Mouse (Mus musculus): Measurements from ENCODE around the gene Erbin. TPM values are rescaled to one million over a fixed set of nuclear protein-coding genes. Genes with fewer than 3 reads are reported as not detected.

Gene Erbin
- polyA plus RNA-seq, 1 experiment = 6.2 TPM

- TF ChIP-seq POLR2A (IDR thresholded peaks at IDR 0.05; ENCODE audit: low read depth, low read length) (no peak), CTCF (IDR thresholded peaks at IDR 0.05; ENCODE audit: extremely low read depth, insufficient read depth, insufficient read length, insufficient replicate concordance) (no peak)
- Histone ChIP-seq H3K27me3 (ENCODE audit: control insufficient read depth, insufficient read depth, low read length) (no peaks in the 10 kb centered on the region), H3K27ac (ENCODE audit: insufficient read depth, low read length) (no peak overlapping the region), H3K36me3 (ENCODE audit: control insufficient read depth, insufficient read depth, low read length) (no peaks in the 10 kb centered on the region), H3K4me1 (ENCODE audit: control insufficient read depth, insufficient read depth, insufficient read length) (no peaks in the 10 kb centered on the region), H3K4me3 (ENCODE audit: extremely low read depth, insufficient read depth, insufficient read length) (no peak overlapping the region)
- DNase-seq (ENCODE audit: low read depth in 1 of 2, low spot score in 2 of 2) = no peak
- 74% methylated on average over 9 of the region's 9 CpGs for WGBS
These were observed 38.4 kb upstream of the Erbin start for GRCm38 (mm10) chr13:103958607-103959123.

GRCm38 (mm10) chr13:103957175-103957940, 37.0 kb upstream of the Erbin start:
- TF ChIP-seq CTCF (IDR thresholded peaks at IDR 0.05; ENCODE audit: extremely low read depth, insufficient read depth, insufficient read length, insufficient replicate concordance) (no peak), POLR2A (IDR thresholded peaks at IDR 0.05; ENCODE audit: low read depth, low read length) (no peak)
- no peak overlapping the region for H3K27ac ChIP-seq (ENCODE audit: insufficient read depth, low read length)
- H3K27me3 ChIP-seq (ENCODE audit: control insufficient read depth, insufficient read depth, low read length) = no peaks in the 10 kb centered on the region
- WGBS = 53% methylated on average over 8 of the region's 8 CpGs
- no peaks in the 10 kb centered on the region for H3K4me1 ChIP-seq (ENCODE audit: control insufficient read depth, insufficient read depth, insufficient read length)
- no peaks in the 10 kb centered on the region for H3K36me3 ChIP-seq (ENCODE audit: control insufficient read depth, insufficient read depth, low read length)
- no peak for DNase-seq (ENCODE audit: low read depth in 1 of 2, low spot score in 2 of 2)
- no peak overlapping the region for H3K4me3 ChIP-seq (ENCODE audit: extremely low read depth, insufficient read depth, insufficient read length)

- H3K36me3 ChIP-seq (ENCODE audit: control insufficient read depth, insufficient read depth, low read length) = no peaks in the 10 kb centered on the region
- DNase-seq (ENCODE audit: low read depth in 1 of 2, low spot score in 2 of 2) = no peak
- H3K4me1 ChIP-seq (ENCODE audit: control insufficient read depth, insufficient read depth, insufficient read length) = no peaks in the 10 kb centered on the region
- WGBS = 22% methylated on average over 2 of the region's 2 CpGs
- no peak for TF ChIP-seq CTCF (IDR thresholded peaks at IDR 0.05; ENCODE audit: extremely low read depth, insufficient read depth, insufficient read length, insufficient replicate concordance)
- TF ChIP-seq POLR2A (IDR thresholded peaks at IDR 0.05; ENCODE audit: low read depth, low read length) = no peak
- H3K27ac ChIP-seq (ENCODE audit: insufficient read depth, low read length) = no peak overlapping the region
- no peak overlapping the region for H3K4me3 ChIP-seq (ENCODE audit: extremely low read depth, insufficient read depth, insufficient read length)
- no peaks in the 10 kb centered on the region for H3K27me3 ChIP-seq (ENCODE audit: control insufficient read depth, insufficient read depth, low read length)
These were observed 35.3 kb upstream of the Erbin start for GRCm38 (mm10) chr13:103955652-103956051.

GRCm38 (mm10) chr13:103951393-103951792, 31.1 kb upstream of the Erbin start:
- DNase-seq (ENCODE audit: low read depth in 1 of 2, low spot score in 2 of 2) = no peak
- no peak overlapping the region for H3K4me3 ChIP-seq (ENCODE audit: extremely low read depth, insufficient read depth, insufficient read length)
- H3K27me3 ChIP-seq (ENCODE audit: control insufficient read depth, insufficient read depth, low read length) = no peaks in the 10 kb centered on the region
- whole genome bisulfite sequencing = 92% methylated on average over 7 of the region's 7 CpGs
- H3K27ac ChIP-seq (ENCODE audit: insufficient read depth, low read length) = no peak overlapping the region
- no peaks in the 10 kb centered on the region for H3K4me1 ChIP-seq (ENCODE audit: control insufficient read depth, insufficient read depth, insufficient read length)
- no peaks in the 10 kb centered on the region for H3K36me3 ChIP-seq (ENCODE audit: control insufficient read depth, insufficient read depth, low read length)
- TF ChIP-seq CTCF (IDR thresholded peaks at IDR 0.05; ENCODE audit: extremely low read depth, insufficient read depth, insufficient read length, insufficient replicate concordance) = no peak
- no peak for TF ChIP-seq POLR2A (IDR thresholded peaks at IDR 0.05; ENCODE audit: low read depth, low read length)

GRCm38 (mm10) chr13:103940796-103941195, 20.5 kb upstream of the Erbin start:
- H3K27ac ChIP-seq (ENCODE audit: insufficient read depth, low read length) = no peak overlapping the region
- no peak overlapping the region for H3K4me3 ChIP-seq (ENCODE audit: extremely low read depth, insufficient read depth, insufficient read length)
- WGBS = 77% methylated on average over 2 of the region's 2 CpGs
- H3K36me3 ChIP-seq (ENCODE audit: control insufficient read depth, insufficient read depth, low read length) = no peaks in the 10 kb centered on the region
- no peaks in the 10 kb centered on the region for H3K4me1 ChIP-seq (ENCODE audit: control insufficient read depth, insufficient read depth, insufficient read length)
- DNase-seq (ENCODE audit: low read depth in 1 of 2, low spot score in 2 of 2) = no peak
- TF ChIP-seq CTCF (IDR thresholded peaks at IDR 0.05; ENCODE audit: extremely low read depth, insufficient read depth, insufficient read length, insufficient replicate concordance) = no peak
- no peaks in the 10 kb centered on the region for H3K27me3 ChIP-seq (ENCODE audit: control insufficient read depth, insufficient read depth, low read length)

- Histone ChIP-seq H3K36me3 (ENCODE audit: control insufficient read depth, insufficient read depth, low read length) (no peaks in the 10 kb centered on the region), H3K4me1 (ENCODE audit: control insufficient read depth, insufficient read depth, insufficient read length) (no peaks in the 10 kb centered on the region), H3K27me3 (ENCODE audit: control insufficient read depth, insufficient read depth, low read length) (no peaks in the 10 kb centered on the region), H3K4me3 (ENCODE audit: extremely low read depth, insufficient read depth, insufficient read length) (no peak overlapping the region), H3K27ac (ENCODE audit: insufficient read depth, low read length) (no peak overlapping the region)
- 90% methylated on average over 6 of the region's 6 CpGs for WGBS
- TF ChIP-seq CTCF (IDR thresholded peaks at IDR 0.05; ENCODE audit: extremely low read depth, insufficient read depth, insufficient read length, insufficient replicate concordance) = no peak
- TF ChIP-seq POLR2A (IDR thresholded peaks at IDR 0.05; ENCODE audit: low read depth, low read length) = no peak
- DNase-seq (ENCODE audit: low read depth in 1 of 2, low spot score in 2 of 2) = no peak
These were observed 4.3 kb upstream of the Erbin start for GRCm38 (mm10) chr13:103924586-103924985.

GRCm38 (mm10) chr13:103923402-103924065, 3.2 kb upstream of the Erbin start:
- Histone ChIP-seq H3K4me1 (ENCODE audit: control insufficient read depth, insufficient read depth, insufficient read length) (no peaks in the 10 kb centered on the region), H3K27ac (ENCODE audit: insufficient read depth, low read length) (no peak overlapping the region), H3K27me3 (ENCODE audit: control insufficient read depth, insufficient read depth, low read length) (no peaks in the 10 kb centered on the region), H3K4me3 (ENCODE audit: extremely low read depth, insufficient read depth, insufficient read length) (no peak overlapping the region), H3K36me3 (ENCODE audit: control insufficient read depth, insufficient read depth, low read length) (no peaks in the 10 kb centered on the region)
- DNase-seq (ENCODE audit: low read depth in 1 of 2, low spot score in 2 of 2) = no peak
- TF ChIP-seq CTCF (IDR thresholded peaks at IDR 0.05; ENCODE audit: extremely low read depth, insufficient read depth, insufficient read length, insufficient replicate concordance) (no peak), POLR2A (IDR thresholded peaks at IDR 0.05; ENCODE audit: low read depth, low read length) (no peak)
- WGBS = 88% methylated on average over 6 of the region's 6 CpGs
